14 mouse cellular contexts compared by ENCODE assay signal in genomic region chr10:9503569-9504493, GRCm38 (mm10).
DNase-seq lines count a peak whose midpoint lies in the region; ATAC-seq and TF ChIP-seq lines count a peak whose summit lies in the region.
"Had no signal": no experiment of that assay in that cellular context is flagged by ENCODE, and none has a peak within 500 bp of the region (broad histone marks: within the 10 kb centered on the region; RNA-seq: fewer than 3 reads in every experiment).

No protein-coding gene starts in this region.

- no peaks in the 10 kb centered on the region for H3K36me3 ChIP-seq in kidney, adult 2 months (ENCODE audit: control insufficient read depth, insufficient read depth, low read length)
- H3K36me3 ChIP-seq in neural tube, embryonic 12.5 days, result no peaks in the 10 kb centered on the region
- no peaks in the 10 kb centered on the region for H3K36me3 ChIP-seq in neural tube, embryonic 15.5 days
- H3K36me3 ChIP-seq in forebrain, embryonic 16.5 days (ENCODE audit: control insufficient read depth, insufficient read depth), result no peaks in the 10 kb centered on the region
- H3K36me3 ChIP-seq: embryonic facial prominence, embryonic 10.5 days; lung, embryonic 15.5 days had no signal

- no peak overlapping the region for H3K27ac ChIP-seq in kidney, adult 2 months (ENCODE audit: insufficient read depth, low read depth, low read length)
- no peak overlapping the region for H3K27ac ChIP-seq in neural tube, embryonic 12.5 days
- no peak overlapping the region for H3K27ac ChIP-seq in neural tube, embryonic 15.5 days (replicated peaks)
- no peak overlapping the region for H3K27ac ChIP-seq in forebrain, embryonic 16.5 days (ENCODE audit: low read length)
- H3K27ac ChIP-seq: embryonic facial prominence, embryonic 10.5 days; lung, embryonic 15.5 days had no signal

- WGBS in kidney, adult 2 months, result 53% methylated on average over 11 of the region's 11 CpGs
- WGBS in neural tube, embryonic 12.5 days, result 48% methylated on average over 11 of the region's 11 CpGs
- whole genome bisulfite sequencing in neural tube, embryonic 15.5 days, result 43% methylated on average over 11 of the region's 11 CpGs
- WGBS in forebrain, embryonic 16.5 days, result 11% methylated on average over 11 of the region's 11 CpGs

- H3K27me3 ChIP-seq in kidney, adult 2 months (replicated peaks; ENCODE audit: control insufficient read depth, insufficient read depth, low read length), result no peaks in the 10 kb centered on the region
- H3K27me3 ChIP-seq in neural tube, embryonic 12.5 days (replicated peaks), result no peaks in the 10 kb centered on the region
- no peaks in the 10 kb centered on the region; the same call in 1 of the 2 replicates for H3K27me3 ChIP-seq in neural tube, embryonic 15.5 days (replicated peaks)
- no peaks in the 10 kb centered on the region for H3K27me3 ChIP-seq in forebrain, embryonic 16.5 days (replicated peaks; ENCODE audit: control insufficient read depth, insufficient read depth, low read length)
- H3K27me3 ChIP-seq: lung, embryonic 15.5 days had no signal

- H3K4me2 ChIP-seq in neural tube, embryonic 12.5 days (replicated peaks), result no peak overlapping the region
- no peak overlapping the region for H3K4me2 ChIP-seq in neural tube, embryonic 15.5 days
- no peak overlapping the region for H3K4me2 ChIP-seq in forebrain, embryonic 16.5 days (ENCODE audit: low read length)
- H3K4me2 ChIP-seq: lung, embryonic 15.5 days had no signal

- no peaks in the 10 kb centered on the region for H3K4me1 ChIP-seq in kidney, adult 2 months (ENCODE audit: control insufficient read depth, insufficient read depth, low read length)
- peaks cover 4% of the 10 kb centered on the region; the same call in 1 of the 2 replicates for H3K4me1 ChIP-seq in neural tube, embryonic 12.5 days
- H3K4me1 ChIP-seq in neural tube, embryonic 15.5 days, result peaks cover 5% of the 10 kb centered on the region; the same call in 1 of the 2 replicates
- peaks cover 11% of the 10 kb centered on the region; the same call in 1 of the 2 replicates for H3K4me1 ChIP-seq in forebrain, embryonic 16.5 days (replicated peaks; ENCODE audit: control insufficient read depth, insufficient read depth, low read length)
- H3K4me1 ChIP-seq: lung, embryonic 15.5 days had no signal

- no peak overlapping the region for H3K4me3 ChIP-seq in kidney, adult 2 months (ENCODE audit: insufficient read depth, low read depth, low read length)
- H3K4me3 ChIP-seq in neural tube, embryonic 12.5 days, result no peak overlapping the region
- no peak overlapping the region for H3K4me3 ChIP-seq in neural tube, embryonic 15.5 days (replicated peaks)
- no peak overlapping the region for H3K4me3 ChIP-seq in forebrain, embryonic 16.5 days (replicated peaks; ENCODE audit: low read length)
- H3K4me3 ChIP-seq: embryonic facial prominence, embryonic 10.5 days; lung, embryonic 15.5 days had no signal

- H3K9ac ChIP-seq in neural tube, embryonic 12.5 days, result no peak overlapping the region
- no peak overlapping the region for H3K9ac ChIP-seq in neural tube, embryonic 15.5 days (replicated peaks)
- no peak overlapping the region for H3K9ac ChIP-seq in forebrain, embryonic 16.5 days (replicated peaks; ENCODE audit: low read depth, low read length)
- H3K9ac ChIP-seq: lung, embryonic 15.5 days had no signal

- no peak for TF ChIP-seq CTCF in kidney, adult 2 months (conservative IDR thresholded peaks at IDR 0.05; ENCODE audit: insufficient read depth, insufficient read length, low read depth, low read length)

- peak; percentile 25; the same call in 1 of the 2 replicates for ATAC-seq in neural tube, embryonic 12.5 days (ENCODE audit: low FRiP score, low read depth)
- no peak for ATAC-seq in neural tube, embryonic 15.5 days (ENCODE audit: low FRiP score)
- ATAC-seq in forebrain, embryonic 16.5 days, result peak; percentile 90
- ATAC-seq in megakaryocyte progenitor cell, adult 5-6 weeks (replicated peaks; ENCODE audit: poor library complexity), result no peak
- ATAC-seq in CD4-positive, CD25-positive, alpha-beta regulatory T cell, adult 4 months, result no peak
- ATAC-seq: hindbrain, embryonic 16.5 days had no signal

- peak; percentile 5 for DNase-seq in kidney, adult 2 months
- no peak for DNase-seq in kidney, adult 18-20 months
- DNase-seq in left cerebral cortex, adult 18-20 months (ENCODE audit: low spot score in 2 of 2), result no peak
- DNase-seq: B cell, adult 2 months; cerebellum, postnatal 10 days; heart, adult 11 months had no signal

- TF ChIP-seq POLR2A in kidney, adult 2 months (IDR thresholded peaks at IDR 0.05; ENCODE audit: low read depth, low read length), result no peak

- H3K9me3 ChIP-seq in neural tube, embryonic 12.5 days, result no peaks in the 10 kb centered on the region
- no peaks in the 10 kb centered on the region for H3K9me3 ChIP-seq in neural tube, embryonic 15.5 days (replicated peaks)
- no peaks in the 10 kb centered on the region for H3K9me3 ChIP-seq in forebrain, embryonic 16.5 days (ENCODE audit: control insufficient read depth, low read length)
- H3K9me3 ChIP-seq: embryonic facial prominence, embryonic 10.5 days; lung, embryonic 15.5 days had no signal

Comparison
In these comparisons a context has a peak if more than half of its experiments do, and no peak if none do; other contexts are left out.
1. ATAC-seq: peak in neural tube, embryonic 12.5 days (single experiment) and forebrain, embryonic 16.5 days (single experiment); none in neural tube, embryonic 15.5 days (single experiment), megakaryocyte progenitor cell, adult 5-6 weeks (single experiment) and CD4-positive, CD25-positive, alpha-beta regulatory T cell, adult 4 months (single experiment).